Mouse (Mus musculus) embryonic stem cell, embryonic (primary cell): Measurements from ENCODE around the gene Xylt1.

ENCODE experiments used
- CTCF ChIA-PET, 4 experiments: fragments of 300-600 bp in 2 of 4; fragments of 350-600 bp in 2 of 4; sonication (Branson Sonifier 250); formaldehyde crosslinking; loops; one replicate each; lab custom pipeline; 2022; ENCODE audit warnings: inconsistent platforms in 2 of 4; lab: Charles Lee
- POLR2A ChIA-PET, 4 experiments: fragments of 300-600 bp in 2 of 4; fragments of 350-600 bp in 2 of 4; sonication (Branson Sonifier 250); formaldehyde crosslinking; loops; one replicate each; lab custom pipeline; 2022; ENCODE audit warnings: antibody characterized with exemption in 4 of 4, inconsistent platforms in 1 of 4; lab: Charles Lee

Gene Xylt1

GRCm38 (mm10) chr7:117516896-117517295 is 136.1 kb downstream of the Xylt1 start:
- ChIA-PET POLR2A (interaction anchor here in 1 of 4 experiments (0.6 kb wide), 1 partner anchor 908 kb away, joined by 4 read pairs; no protein-coding TSS in a partner anchor), CTCF (interaction anchor here in 1 of 4 experiments (0.6 kb wide), 1 partner anchor 568 kb away, joined by 4 read pairs; no protein-coding TSS in a partner anchor)

GRCm38 (mm10) chr7:117521369-117521768 is 140.6 kb downstream of the Xylt1 start:
- CTCF ChIA-PET = no interaction called here

GRCm38 (mm10) chr7:117522092-117522635 is 141.4 kb downstream of the Xylt1 start:
- CTCF ChIA-PET = no interaction called here
- POLR2A ChIA-PET = no interaction called here

More at GRCm38 (mm10) chr7:117521369-117521768, 140.6 kb downstream of the Xylt1 start:
- POLR2A ChIA-PET = no interaction called here

GRCm38 (mm10) chr7:117524430-117525214 is 143.8 kb downstream of the Xylt1 start:
- ChIA-PET CTCF (no interaction called here), POLR2A (no interaction called here)

DNA sequence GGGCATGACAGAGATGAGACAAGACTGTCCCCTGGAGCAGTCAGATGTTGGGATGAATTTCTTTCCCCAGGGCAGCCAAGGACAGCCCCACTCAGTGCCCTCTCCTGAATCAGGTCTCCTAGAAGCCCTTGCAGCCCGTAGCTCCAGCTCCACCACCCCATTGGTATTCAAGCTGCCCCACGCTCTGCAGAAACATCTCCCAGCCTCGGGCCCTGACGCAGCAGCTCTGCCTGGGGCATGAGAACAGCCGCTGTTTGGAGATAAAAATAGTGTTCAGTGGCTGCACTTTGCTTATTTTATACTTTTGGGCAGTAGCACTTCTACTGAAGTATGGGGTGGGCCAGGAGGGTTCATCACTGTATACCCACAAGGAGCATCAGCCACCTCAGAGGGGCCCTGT is 144.9 kb downstream of the Xylt1 start:
- POLR2A ChIA-PET = no interaction called here
- CTCF ChIA-PET = no interaction called here

DNA sequence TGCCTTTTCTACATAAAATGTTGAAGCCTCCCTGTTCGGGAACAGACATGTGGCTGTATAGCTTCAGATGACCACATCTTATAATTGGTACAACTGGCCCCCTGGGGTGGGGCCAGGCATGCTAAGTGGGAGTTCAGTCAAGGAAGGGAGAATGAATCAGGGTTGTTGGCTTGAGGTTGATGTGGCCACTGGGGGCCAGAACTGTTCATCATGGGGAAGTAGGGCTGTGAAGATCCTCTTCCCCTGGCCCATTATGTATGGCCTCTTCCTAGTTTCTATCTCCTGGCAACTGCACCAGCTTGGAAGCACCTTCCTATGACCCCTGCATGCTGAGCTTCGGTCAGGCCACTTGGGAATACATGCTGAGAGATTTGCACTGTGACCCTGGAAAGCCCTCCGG is 145.8 kb downstream of the Xylt1 start:
- ChIA-PET CTCF (no interaction called here), POLR2A (no interaction called here)

GRCm38 (mm10) chr7:117529787-117530655 is 149.2 kb downstream of the Xylt1 start:
- CTCF ChIA-PET = no interaction called here
- POLR2A ChIA-PET = no interaction called here

DNA sequence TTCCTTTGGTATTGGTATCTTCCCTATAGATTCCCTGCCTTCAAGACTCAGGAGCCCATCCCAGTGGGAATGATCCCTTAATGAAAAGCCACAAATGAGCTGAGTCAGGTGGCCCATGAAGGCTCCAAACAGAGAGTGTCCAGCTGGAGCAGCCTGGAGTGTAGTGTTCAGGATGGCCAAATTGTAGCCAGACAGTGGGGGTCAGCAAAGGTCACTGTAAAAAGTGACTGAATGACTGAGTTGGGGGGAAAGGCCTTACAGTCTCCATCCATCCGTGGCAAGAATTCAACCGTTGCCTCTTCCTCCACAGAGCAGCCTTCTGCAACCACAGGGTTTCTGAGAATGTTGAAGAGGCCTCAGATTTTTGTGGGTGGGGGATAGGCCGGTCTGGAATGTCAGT is 151.9 kb downstream of the Xylt1 start:
- ChIA-PET CTCF (no interaction called here), POLR2A (no interaction called here)

DNA sequence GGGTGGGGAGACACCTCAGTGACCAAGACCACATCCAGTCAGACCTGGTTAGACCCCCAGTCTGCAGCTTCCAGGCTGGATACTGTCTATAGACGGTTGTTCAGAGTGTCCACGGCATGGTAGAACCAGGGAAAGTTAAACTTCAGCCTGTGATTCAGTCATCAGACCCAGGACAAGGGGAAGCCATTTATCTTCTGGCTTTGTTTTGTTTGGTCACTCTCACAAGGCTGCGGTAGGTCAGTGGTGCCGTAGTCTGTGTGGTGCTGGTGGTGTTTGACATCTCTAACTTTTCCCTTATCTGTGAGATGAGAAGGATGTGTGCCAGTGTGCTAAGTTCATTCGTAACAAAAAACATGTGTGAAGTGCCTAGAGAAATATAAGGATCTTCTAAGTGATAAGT is 152.4 kb downstream of the Xylt1 start:
- CTCF ChIA-PET = no interaction called here
- POLR2A ChIA-PET = no interaction called here

DNA sequence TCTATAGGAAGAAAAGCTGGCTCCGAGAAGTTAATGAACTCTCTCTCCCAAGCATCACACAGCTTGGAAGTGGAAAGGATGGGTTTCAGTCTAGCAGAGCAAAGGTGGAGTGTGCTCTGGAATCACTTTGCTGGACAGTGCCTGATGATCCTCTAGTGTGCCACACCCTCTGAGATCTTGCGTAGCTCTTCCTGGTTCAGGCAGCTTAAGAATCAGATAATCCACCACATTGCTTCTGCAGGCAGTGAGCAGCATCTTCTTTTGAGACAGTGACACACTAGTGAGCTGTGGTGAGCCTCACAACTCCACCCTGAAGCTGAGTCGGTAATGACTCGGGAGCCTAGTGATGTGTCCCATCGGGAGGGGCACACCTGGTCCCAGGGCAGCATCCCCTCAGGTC is 159.2 kb downstream of the Xylt1 start:
- ChIA-PET POLR2A (no interaction called here), CTCF (no interaction called here)

GRCm38 (mm10) chr7:117540413-117540812 is 159.6 kb downstream of the Xylt1 start:
- CTCF ChIA-PET = no interaction called here

DNA sequence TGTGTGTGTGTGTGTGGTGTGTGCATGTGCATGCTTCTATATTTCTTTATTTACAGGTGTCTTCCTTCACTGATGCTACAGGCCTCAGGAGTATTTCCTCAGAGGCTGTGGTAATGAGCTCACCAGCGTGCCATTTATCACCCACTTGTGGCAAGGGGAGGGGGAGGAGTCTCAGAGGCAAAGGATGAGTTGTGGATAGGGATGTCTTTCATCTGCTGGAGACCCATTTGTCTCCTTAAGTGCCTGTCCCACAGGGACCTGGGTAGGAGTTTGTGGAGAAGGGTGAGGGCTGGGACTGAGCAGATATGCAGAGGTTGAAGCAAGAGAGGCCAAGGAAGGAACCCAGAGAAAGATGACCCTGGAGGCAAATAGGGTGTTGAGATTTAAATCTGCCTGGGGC is 160.3 kb downstream of the Xylt1 start:
- ChIA-PET CTCF (no interaction called here), POLR2A (interaction anchor here in 1 of 4 experiments (0.5 kb wide), 1 partner anchor 23 kb away, joined by 3 read pairs; no protein-coding TSS in a partner anchor)

More at GRCm38 (mm10) chr7:117540413-117540812, 159.6 kb downstream of the Xylt1 start:
- POLR2A ChIA-PET = no interaction called here

- CTCF ChIA-PET = no interaction called here
These were observed 160.9 kb downstream of the Xylt1 start for GRCm38 (mm10) chr7:117541681-117542080.

DNA sequence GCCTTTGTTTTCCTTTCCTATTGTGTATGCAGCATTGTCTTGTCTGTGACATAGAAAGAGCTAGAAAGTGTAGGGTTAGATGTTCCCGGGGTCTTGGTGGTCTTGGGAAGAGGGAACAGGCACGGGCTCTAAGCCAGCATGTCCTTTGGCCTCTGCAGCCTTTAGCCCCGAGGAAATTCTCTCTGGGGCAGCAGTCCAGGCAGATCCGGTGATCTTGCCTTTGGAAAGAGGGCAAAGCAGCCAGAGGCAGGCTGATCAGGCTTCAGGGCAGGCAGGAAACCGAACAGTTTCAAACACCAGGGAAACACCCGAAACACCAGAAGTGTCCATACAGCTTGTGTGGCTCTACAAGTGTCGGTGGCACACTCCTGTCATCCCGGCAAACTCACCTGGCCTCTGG is 162.3 kb downstream of the Xylt1 start:
- ChIA-PET POLR2A (interaction anchor here in 1 of 4 experiments (0.7 kb wide), 1 partner anchor 23 kb away, joined by 3 read pairs; no protein-coding TSS in a partner anchor), CTCF (interaction anchor here in 1 of 4 experiments (0.6 kb wide), 1 partner anchor 40 kb away, joined by 3 read pairs; no protein-coding TSS in a partner anchor)

More at GRCm38 (mm10) chr7:117541681-117542080, 160.9 kb downstream of the Xylt1 start:
- POLR2A ChIA-PET = no interaction called here

DNA sequence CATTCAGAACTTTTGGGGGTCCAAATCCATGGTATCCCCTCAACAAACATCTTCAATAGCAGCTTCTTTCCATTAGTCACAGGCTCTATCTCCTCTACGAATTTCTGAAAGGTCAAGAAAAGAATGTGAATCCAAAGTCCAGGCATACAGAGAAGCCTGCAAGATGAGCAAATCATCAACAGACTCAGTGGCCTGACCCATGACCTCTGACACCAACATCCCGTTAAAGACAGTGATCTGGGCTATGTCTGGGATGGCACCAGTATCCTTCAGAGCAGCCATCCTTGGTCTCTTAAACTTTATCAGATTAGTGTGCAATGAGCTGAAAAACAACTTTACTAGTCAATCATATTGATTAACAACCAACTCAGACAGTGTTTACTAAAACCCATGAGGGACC is 163.3 kb downstream of the Xylt1 start:
- POLR2A ChIA-PET = interaction anchor here in 1 of 4 experiments (1.2 kb wide), 1 partner anchor 22 kb away, joined by 3 read pairs; no protein-coding TSS in a partner anchor
- CTCF ChIA-PET = no interaction called here

- CTCF ChIA-PET = no interaction called here
- POLR2A ChIA-PET = no interaction called here
These were observed 167.5 kb downstream of the Xylt1 start for GRCm38 (mm10) chr7:117548301-117548700.

DNA sequence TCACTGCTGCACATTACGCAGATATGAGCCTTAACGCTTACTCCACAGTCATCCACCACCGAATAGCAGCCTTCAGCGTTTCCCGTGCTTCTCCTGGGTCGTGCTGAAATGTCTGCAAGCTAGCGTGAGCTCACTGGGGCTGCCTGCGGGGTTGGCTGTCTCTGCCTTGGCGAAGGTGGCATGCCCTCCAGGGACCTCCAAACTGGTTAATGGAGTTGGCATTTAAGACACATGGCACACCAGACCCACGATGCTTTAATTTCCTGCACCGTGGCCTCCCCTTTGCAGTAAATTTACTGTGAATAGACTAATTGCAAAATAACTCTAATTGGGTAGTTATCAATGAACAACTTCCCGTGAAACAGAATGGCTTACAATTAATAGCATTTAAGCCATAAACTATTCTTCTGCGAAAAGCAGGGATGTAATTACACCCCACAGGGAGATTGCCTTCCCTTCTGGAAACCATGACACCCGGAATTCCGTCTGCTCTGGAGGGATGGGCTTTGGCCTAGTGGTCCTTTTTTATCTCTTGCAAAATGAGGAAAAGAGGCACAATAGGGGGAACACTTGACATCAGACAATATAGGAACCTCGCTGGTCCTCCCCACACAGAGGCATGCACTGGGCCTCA is 170.3 kb downstream of the Xylt1 start:
- ChIA-PET POLR2A (interaction anchor here in 1 of 4 experiments (0.7 kb wide), 1 partner anchor 10 kb away, joined by 3 read pairs; no protein-coding TSS in a partner anchor), CTCF (no interaction called here)

GRCm38 (mm10) chr7:117553228-117553627 is 172.4 kb downstream of the Xylt1 start:
- ChIA-PET POLR2A (interaction anchor here in 1 of 4 experiments (1.0 kb wide), 1 partner anchor 13 kb away, joined by 4 read pairs; no protein-coding TSS in a partner anchor), CTCF (interaction anchor here in 1 of 4 experiments (1.1 kb wide), 1 partner anchor 13 kb away, joined by 3 read pairs; no protein-coding TSS in a partner anchor)
